Mouse (Mus musculus) embryonic facial prominence, embryonic 10.5 days (tissue): ENCODE measurements around the gene Aars. TPM values are rescaled to one million over a fixed set of nuclear protein-coding genes. Genes with fewer than 3 reads are reported as not detected.

ENCODE experiments used
- DNase-seq: peaks from one replicate; pipeline ENCODE4 v3.0.0-alpha.2; 2017; ENCODE audit warnings: low spot score
- H3K27ac ChIP-seq: fragments of 300-500 bp; sonication (generic); replicated peaks from 2 replicates; pipeline ENCODE4 v1.5.1; 2016; ENCODE audit warnings: mild to moderate bottlenecking
- H3K27me3 ChIP-seq: fragments of 300-500 bp; sonication (generic); replicated peaks from 2 replicates; pipeline ENCODE4 v1.6.1; 2016; ENCODE audit warnings: low read depth, mild to moderate bottlenecking; ENCODE audit not compliant: poor library complexity, severe bottlenecking
- H3K36me3 ChIP-seq: fragments of 300-500 bp; sonication (generic); replicated peaks from 2 replicates; pipeline ENCODE4 v1.6.1; 2016; ENCODE audit warnings: mild to moderate bottlenecking, moderate library complexity
- H3K4me1 ChIP-seq: fragments of 300-500 bp; sonication (generic); 2 replicates; pipeline ENCODE4 v1.6.1; 2016
- H3K4me3 ChIP-seq: fragments of 300-500 bp; sonication (generic); 2 replicates; pipeline ENCODE4 v1.5.1; 2016; ENCODE audit warnings: mild to moderate bottlenecking, moderate library complexity
- H3K9me3 ChIP-seq: fragments of 300-500 bp; sonication (generic); 2 replicates; pipeline ENCODE4 v1.6.1; 2016; ENCODE audit warnings: mild to moderate bottlenecking
- WGBS: fragments of 180-500 bp; shearing (Covaris S2); methylation state at CpG from one replicate; pipeline ENCODE4 v1.1.7; 2016; 5-methylcytosine and 5-hydroxymethylcytosine counted together
- polyA plus RNA-seq: library from polyadenylated mRNA; unstranded; fragments of >200 nt; fragmentation: Nextera tagmentation; extraction: Ambion mirVana; gene quantifications from 2 replicates; pipeline ENCODE4 v1.2.1, GENCODE M21; 2016

Gene Aars
- polyA plus RNA-seq, 1 experiment from 2014 or later: 71.3 TPM

- peaks cover 14% of the 10 kb centered on the region for H3K27me3 ChIP-seq
- H3K9me3 ChIP-seq: no peaks in the 10 kb centered on the region
- peak overlapping the region; percentile 79 for H3K4me3 ChIP-seq
- H3K27ac ChIP-seq: peak overlapping the region; percentile 94
- 5% methylated on average over 37 of the region's 37 CpGs for WGBS
- peaks cover 36% of the 10 kb centered on the region for H3K36me3 ChIP-seq
- peaks cover 18% of the 10 kb centered on the region for H3K4me1 ChIP-seq
- peak; percentile 96 for DNase-seq
Measured at GRCm38 (mm10) chr8:111033482-111034215, 705 bp downstream of the Aars start.

GRCm38 (mm10) chr8:111034276-111034675 lies 1.3 kb downstream of the Aars start:
- Histone ChIP-seq H3K27me3 (peaks cover 14% of the 10 kb centered on the region), H3K4me3 (peak overlapping the region; percentile 79), H3K4me1 (peaks cover 18% of the 10 kb centered on the region), H3K9me3 (no peaks in the 10 kb centered on the region), H3K27ac (peak overlapping the region; percentile 94), H3K36me3 (peaks cover 42% of the 10 kb centered on the region)
- peak; percentile 56 for DNase-seq
- WGBS: 26% methylated on average over 12 of the region's 12 CpGs

GRCm38 (mm10) chr8:111036591-111036990 lies 3.6 kb downstream of the Aars start:
- no peak for DNase-seq
- no peaks in the 10 kb centered on the region for H3K9me3 ChIP-seq
- H3K4me1 ChIP-seq: peaks cover 18% of the 10 kb centered on the region
- WGBS: 95% methylated on average over 15 of the region's 15 CpGs
- peaks cover 65% of the 10 kb centered on the region for H3K36me3 ChIP-seq
- no peak overlapping the region for H3K4me3 ChIP-seq
- H3K27me3 ChIP-seq: peaks cover 5% of the 10 kb centered on the region
- no peak overlapping the region for H3K27ac ChIP-seq

GRCm38 (mm10) chr8:111042546-111042945 lies 9.6 kb downstream of the Aars start:
- peaks cover 100% of the 10 kb centered on the region for H3K36me3 ChIP-seq
- no peak overlapping the region for H3K27ac ChIP-seq
- no peak overlapping the region for H3K4me3 ChIP-seq
- WGBS: 94% methylated on average over 19 of the region's 19 CpGs
- no peaks in the 10 kb centered on the region for H3K4me1 ChIP-seq
- H3K27me3 ChIP-seq: no peaks in the 10 kb centered on the region
- H3K9me3 ChIP-seq: no peaks in the 10 kb centered on the region
- no peak for DNase-seq

GRCm38 (mm10) chr8:111044003-111044734 lies 11.2 kb downstream of the Aars start:
- no peaks in the 10 kb centered on the region for H3K27me3 ChIP-seq
- no peak overlapping the region for H3K4me3 ChIP-seq
- DNase-seq: no peak
- peaks cover 100% of the 10 kb centered on the region for H3K36me3 ChIP-seq
- WGBS: 53% methylated on average over 2 of the region's 2 CpGs
- no peak overlapping the region for H3K27ac ChIP-seq
- no peaks in the 10 kb centered on the region for H3K9me3 ChIP-seq
- H3K4me1 ChIP-seq: no peaks in the 10 kb centered on the region

GRCm38 (mm10) chr8:111048694-111049093 lies 15.8 kb downstream of the Aars start:
- WGBS: 94% methylated on average over 2 of the region's 2 CpGs
- no peaks in the 10 kb centered on the region for H3K9me3 ChIP-seq
- H3K27ac ChIP-seq: no peak overlapping the region
- no peaks in the 10 kb centered on the region for H3K27me3 ChIP-seq
- no peaks in the 10 kb centered on the region for H3K4me1 ChIP-seq
- no peak for DNase-seq
- no peak overlapping the region for H3K4me3 ChIP-seq
- peaks cover 100% of the 10 kb centered on the region for H3K36me3 ChIP-seq

- peaks cover 100% of the 10 kb centered on the region for H3K36me3 ChIP-seq
- no peak overlapping the region for H3K4me3 ChIP-seq
- H3K27ac ChIP-seq: no peak overlapping the region
- H3K27me3 ChIP-seq: no peaks in the 10 kb centered on the region
- H3K4me1 ChIP-seq: no peaks in the 10 kb centered on the region
- 95% methylated on average over 7 of the region's 7 CpGs for WGBS
- no peaks in the 10 kb centered on the region for H3K9me3 ChIP-seq
- DNase-seq: no peak
Measured at GRCm38 (mm10) chr8:111049106-111049505, 16.2 kb downstream of the Aars start.

GRCm38 (mm10) chr8:111053827-111054518 lies 21.0 kb downstream of the Aars start:
- no peak for DNase-seq
- no peaks in the 10 kb centered on the region for H3K27me3 ChIP-seq
- 96% methylated on average over 12 of the region's 12 CpGs for WGBS
- peaks cover 19% of the 10 kb centered on the region for H3K4me1 ChIP-seq
- H3K9me3 ChIP-seq: no peaks in the 10 kb centered on the region
- H3K27ac ChIP-seq: no peak overlapping the region
- peaks cover 89% of the 10 kb centered on the region for H3K36me3 ChIP-seq
- no peak overlapping the region for H3K4me3 ChIP-seq

- H3K27ac ChIP-seq: no peak overlapping the region
- no peaks in the 10 kb centered on the region for H3K27me3 ChIP-seq
- no peak for DNase-seq
- 93% methylated on average over 17 of the region's 17 CpGs for WGBS
- peaks cover 31% of the 10 kb centered on the region for H3K4me1 ChIP-seq
- no peak overlapping the region for H3K4me3 ChIP-seq
- H3K36me3 ChIP-seq: peaks cover 80% of the 10 kb centered on the region
- H3K9me3 ChIP-seq: no peaks in the 10 kb centered on the region
Measured at GRCm38 (mm10) chr8:111055031-111055634, 22.2 kb downstream of the Aars start.

GRCm38 (mm10) chr8:111055661-111056060 lies 22.7 kb downstream of the Aars start:
- Histone ChIP-seq H3K9me3 (no peaks in the 10 kb centered on the region), H3K4me3 (peak overlapping the region; percentile 96), H3K27me3 (0 out of 2 replicates have a peak, but pooled peaks cover under 1% of the 10 kb centered on the region), H3K36me3 (peaks cover 75% of the 10 kb centered on the region), H3K4me1 (peaks cover 36% of the 10 kb centered on the region), H3K27ac (no peak overlapping the region)
- 69% methylated on average over 2 of the region's 2 CpGs for WGBS
- DNase-seq: no peak

- peaks cover 41% of the 10 kb centered on the region for H3K4me1 ChIP-seq
- H3K36me3 ChIP-seq: peaks cover 72% of the 10 kb centered on the region
- WGBS: under 1% methylated on average over 68 of the region's 68 CpGs
- H3K27me3 ChIP-seq: 0 out of 2 replicates have a peak, but pooled peaks cover 5% of the 10 kb centered on the region
- DNase-seq: peak; percentile 94
- no peaks in the 10 kb centered on the region for H3K9me3 ChIP-seq
- H3K27ac ChIP-seq: peak within 1 kb of the TSS; percentile 94
- H3K4me3 ChIP-seq: peak within 1 kb of the TSS; percentile 96
Measured at GRCm38 (mm10) chr8:111056158-111056663, 23.3 kb downstream of the Aars start, which contains the start of gene Exosc6. Gene Exosc6, plus strand, starts transcription at chr8:111056339.
